Mouse (Mus musculus) heart, embryonic 11.5 days (tissue): ENCODE results near the gene Fst. TPM values are rescaled to one million over a fixed set of nuclear protein-coding genes. Genes with fewer than 3 reads are reported as not detected.

Experiments used
- ATAC-seq: fragments of 200-750 bp; cut with Nextera tagmentation; replicated peaks from 2 replicates; pipeline ENCODE4 v1.8.0; 2017; ENCODE audit warnings: moderate library complexity; ENCODE audit not compliant: insufficient number of reproducible peaks, low FRiP score, low TSS enrichment
- H3K27ac ChIP-seq: fragments of 300-500 bp; sonication (generic); 2 replicates; pipeline ENCODE4 v1.5.1; 2014; ENCODE audit warnings: mild to moderate bottlenecking, low read depth, low read length
- H3K27me3 ChIP-seq: fragments of 300-500 bp; sonication (generic); 2 replicates; pipeline ENCODE4 v1.6.1; 2014; ENCODE audit warnings: mild to moderate bottlenecking, low read length, mixed read lengths; ENCODE audit not compliant: control insufficient read depth, insufficient read depth
- H3K36me3 ChIP-seq: fragments of 300-500 bp; sonication (generic); 2 replicates; pipeline ENCODE4 v1.6.1; 2014; ENCODE audit warnings: mild to moderate bottlenecking, low read length, moderate library complexity, mixed read lengths; ENCODE audit not compliant: control insufficient read depth, insufficient read depth
- H3K4me1 ChIP-seq: fragments of 300-500 bp; sonication (generic); 2 replicates; pipeline ENCODE4 v1.6.1; 2014; ENCODE audit warnings: low read length; ENCODE audit not compliant: control insufficient read depth, insufficient read depth
- H3K4me2 ChIP-seq: fragments of 300-500 bp; sonication (generic); 2 replicates; pipeline ENCODE4 v1.6.1; 2014; ENCODE audit warnings: mild to moderate bottlenecking, moderate library complexity
- H3K4me3 ChIP-seq: fragments of 300-500 bp; sonication (generic); 2 replicates; pipeline ENCODE4 v1.5.1; 2014; ENCODE audit warnings: low read depth, low read length
- H3K9ac ChIP-seq: fragments of 300-500 bp; sonication (generic); 2 replicates; pipeline ENCODE4 v1.6.1; 2014; ENCODE audit warnings: mild to moderate bottlenecking, low read depth, low read length, moderate library complexity
- H3K9me3 ChIP-seq: fragments of 300-500 bp; sonication (generic); replicated peaks from 2 replicates; pipeline ENCODE4 v1.6.1; 2016; ENCODE audit warnings: low read length; ENCODE audit not compliant: control insufficient read depth
- WGBS: fragments of 180-500 bp; shearing (Covaris S2); extraction: QIAGEN DNeasy Blood & Tissue Kit; methylation state at CpG from one replicate; pipeline ENCODE4 v1.1.7; 2014; ENCODE audit not compliant: insufficient replicate concordance; 5-methylcytosine and 5-hydroxymethylcytosine counted together
- polyA plus RNA-seq: library from polyadenylated mRNA; unstranded; fragments of >200 nt; fragmentation: Nextera tagmentation; extraction: Ambion mirVana; gene quantifications from 2 replicates; pipeline ENCODE4 v1.2.1, GENCODE M21; 2014

Gene Fst
- polyA plus RNA-seq, 1 experiment from 2014 or later = 8.1 TPM

GRCm38 (mm10) chr13:114455788-114456187, 3.0 kb downstream of the Fst start:
- H3K9me3 ChIP-seq = no peaks in the 10 kb centered on the region
- H3K36me3 ChIP-seq = no peaks in the 10 kb centered on the region
- no peak overlapping the region for H3K27ac ChIP-seq
- peaks cover 18% of the 10 kb centered on the region; the same call in 1 of the 2 replicates for H3K27me3 ChIP-seq
- no peak for ATAC-seq
- no peak overlapping the region for H3K9ac ChIP-seq
- no peaks in the 10 kb centered on the region for H3K4me1 ChIP-seq
- WGBS = 53% methylated on average over 13 of the region's 13 CpGs
- H3K4me3 ChIP-seq = peak overlapping the region; percentile 67
- H3K4me2 ChIP-seq = peak overlapping the region; percentile 92

GRCm38 (mm10) chr13:114447213-114447612, 11.5 kb downstream of the Fst start:
- Histone ChIP-seq H3K4me1 (no peaks in the 10 kb centered on the region), H3K9ac (no peak overlapping the region), H3K4me3 (no peak overlapping the region), H3K4me2 (no peak overlapping the region), H3K36me3 (no peaks in the 10 kb centered on the region), H3K27me3 (no peaks in the 10 kb centered on the region), H3K27ac (no peak overlapping the region), H3K9me3 (no peaks in the 10 kb centered on the region)
- WGBS = 64% methylated on average over 2 of the region's 2 CpGs
- no peak for ATAC-seq

GRCm38 (mm10) chr13:114432491-114432890, 26.3 kb downstream of the Fst start:
- Histone ChIP-seq H3K9ac (no peak overlapping the region), H3K9me3 (no peaks in the 10 kb centered on the region), H3K27me3 (no peaks in the 10 kb centered on the region), H3K4me3 (no peak overlapping the region), H3K36me3 (no peaks in the 10 kb centered on the region), H3K27ac (no peak overlapping the region), H3K4me1 (no peaks in the 10 kb centered on the region), H3K4me2 (no peak overlapping the region)
- 85% methylated on average over 5 of the region's 5 CpGs for WGBS
- no peak for ATAC-seq

GRCm38 (mm10) chr13:114425230-114425629, 33.5 kb downstream of the Fst start:
- H3K36me3 ChIP-seq = no peaks in the 10 kb centered on the region
- H3K9me3 ChIP-seq = 0 out of 2 replicates have a peak, but pooled peaks cover 2% of the 10 kb centered on the region
- WGBS = 90% methylated on average over 5 of the region's 5 CpGs
- no peak overlapping the region for H3K4me2 ChIP-seq
- H3K9ac ChIP-seq = no peak overlapping the region
- no peaks in the 10 kb centered on the region for H3K27me3 ChIP-seq
- H3K4me1 ChIP-seq = no peaks in the 10 kb centered on the region
- no peak for ATAC-seq
- no peak overlapping the region for H3K27ac ChIP-seq
- no peak overlapping the region for H3K4me3 ChIP-seq

- Histone ChIP-seq H3K4me1 (no peaks in the 10 kb centered on the region), H3K4me3 (no peak overlapping the region), H3K9me3 (0 out of 2 replicates have a peak, but pooled peaks cover 2% of the 10 kb centered on the region), H3K27me3 (no peaks in the 10 kb centered on the region), H3K27ac (no peak overlapping the region), H3K4me2 (no peak overlapping the region), H3K36me3 (no peaks in the 10 kb centered on the region), H3K9ac (no peak overlapping the region)
- 77% methylated on average over 8 of the region's 8 CpGs for WGBS
- ATAC-seq = no peak
These were observed 38.5 kb downstream of the Fst start for GRCm38 (mm10) chr13:114420235-114420634.

- 77% methylated on average over 3 of the region's 3 CpGs for WGBS
- Histone ChIP-seq H3K27ac (no peak overlapping the region), H3K9ac (no peak overlapping the region), H3K4me1 (no peaks in the 10 kb centered on the region), H3K36me3 (no peaks in the 10 kb centered on the region), H3K4me3 (no peak overlapping the region), H3K27me3 (no peaks in the 10 kb centered on the region), H3K4me2 (no peak overlapping the region), H3K9me3 (0 out of 2 replicates have a peak, but pooled peaks cover 2% of the 10 kb centered on the region)
- no peak for ATAC-seq
These were observed 39.4 kb downstream of the Fst start for GRCm38 (mm10) chr13:114419364-114419763.

GRCm38 (mm10) chr13:114412326-114412725, 46.4 kb downstream of the Fst start:
- H3K9ac ChIP-seq = no peak overlapping the region
- H3K27ac ChIP-seq = no peak overlapping the region
- H3K4me3 ChIP-seq = no peak overlapping the region
- H3K4me2 ChIP-seq = no peak overlapping the region
- no peaks in the 10 kb centered on the region for H3K36me3 ChIP-seq
- H3K27me3 ChIP-seq = no peaks in the 10 kb centered on the region
- H3K4me1 ChIP-seq = no peaks in the 10 kb centered on the region
- H3K9me3 ChIP-seq = no peaks in the 10 kb centered on the region
- no peak for ATAC-seq

GRCm38 (mm10) chr13:114406866-114407265, 51.9 kb downstream of the Fst start:
- Histone ChIP-seq H3K4me1 (no peaks in the 10 kb centered on the region), H3K9ac (no peak overlapping the region), H3K4me2 (no peak overlapping the region), H3K9me3 (no peaks in the 10 kb centered on the region), H3K27ac (no peak overlapping the region), H3K36me3 (no peaks in the 10 kb centered on the region), H3K4me3 (no peak overlapping the region), H3K27me3 (no peaks in the 10 kb centered on the region)
- ATAC-seq = no peak
- WGBS = 14% methylated on average over 5 of the region's 5 CpGs

GRCm38 (mm10) chr13:114406424-114406823, 52.3 kb downstream of the Fst start:
- WGBS = 18% methylated on average over 5 of the region's 5 CpGs
- no peaks in the 10 kb centered on the region for H3K27me3 ChIP-seq

More at GRCm38 (mm10) chr13:114406424-114406823, 52.3 kb downstream of the Fst start:
- H3K27ac ChIP-seq = no peak overlapping the region
- no peak for ATAC-seq
- H3K9ac ChIP-seq = no peak overlapping the region
- no peaks in the 10 kb centered on the region for H3K9me3 ChIP-seq
- H3K4me3 ChIP-seq = no peak overlapping the region
- no peak overlapping the region for H3K4me2 ChIP-seq
- H3K36me3 ChIP-seq = no peaks in the 10 kb centered on the region
- no peaks in the 10 kb centered on the region for H3K4me1 ChIP-seq
